Mouse (Mus musculus) erythroblast, embryonic 14.5 days (primary cell): Measurements from ENCODE around the gene Nmur1.

Experiments
- GATA1 ChIP-seq: IDR thresholded peaks from 2 replicates; pipeline ENCODE4 v1.6.1; 2012; ENCODE audit warnings: low read length, inconsistent platforms, mixed read lengths
- TAL1 ChIP-seq: IDR thresholded peaks from 3 replicates; pipeline ENCODE4 v1.6.1; 2012; ENCODE audit warnings: low read length, inconsistent platforms, mixed read lengths

DNA sequence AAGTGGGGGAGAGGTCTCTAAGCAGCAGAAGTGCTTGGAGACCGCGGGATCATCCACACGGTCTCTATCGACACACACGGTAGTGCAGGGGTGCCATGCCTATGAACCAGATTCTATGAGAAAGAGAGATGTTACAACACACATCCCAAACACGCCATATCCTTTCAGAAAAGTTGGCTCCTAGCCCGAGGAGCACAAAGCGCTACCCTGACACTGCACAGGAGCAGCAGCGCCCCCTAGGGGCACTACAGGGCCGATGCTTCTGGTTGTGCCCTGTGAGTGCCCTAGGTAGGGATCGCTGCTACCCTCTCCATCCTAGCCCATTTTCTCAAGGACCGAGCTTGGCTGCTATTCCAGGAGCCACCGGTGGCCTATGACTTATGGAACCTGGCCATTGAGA is 45.0 kb downstream of the Nmur1 start:
- TF ChIP-seq GATA1 (no peak), TAL1 (no peak)
